Mouse (Mus musculus) gonadal fat pad, adult 2 months (tissue): ENCODE results near the gene Oxnad1. TPM values are rescaled to one million over a fixed set of nuclear protein-coding genes. Genes with fewer than 3 reads are reported as not detected.
"Not testable (repeated sequence)": the region's sequence is repeated elsewhere in the genome, so short reads cannot be mapped to it uniquely, and the experiment has no call there.

Experiments used
- DNase-seq: peaks from one replicate; pipeline ENCODE4 v3.0.0-alpha.2; 2012; ENCODE audit warnings: low read depth
- polyA plus RNA-seq: library from polyadenylated mRNA; depleted of rRNA; stranded (reverse); fragments of >200 nt; gene quantifications from 2 replicates; pipeline ENCODE4 v1.2.3, GENCODE M21; 2012

Oxnad1 gene
- polyA plus RNA-seq, 1 experiment: 25.5 TPM

- DNase-seq: no peak
Measured at GRCm38 (mm10) chr14:32091124-32091523, 6.0 kb downstream of the Oxnad1 start.

GRCm38 (mm10) chr14:32091704-32092103 lies 6.5 kb downstream of the Oxnad1 start:
- no peak for DNase-seq

GRCm38 (mm10) chr14:32093018-32093417 lies 7.8 kb downstream of the Oxnad1 start:
- no peak for DNase-seq

- no peak for DNase-seq
Measured at GRCm38 (mm10) chr14:32093500-32094117, 8.4 kb downstream of the Oxnad1 start.

- no peak for DNase-seq
Measured at GRCm38 (mm10) chr14:32095646-32096045, 10.5 kb downstream of the Oxnad1 start.

- DNase-seq: no peak
Measured at GRCm38 (mm10) chr14:32096740-32097139, 11.6 kb downstream of the Oxnad1 start.

- no peak for DNase-seq
Measured at GRCm38 (mm10) chr14:32097691-32098090, 12.5 kb downstream of the Oxnad1 start.

GRCm38 (mm10) chr14:32098951-32099350 lies 13.8 kb downstream of the Oxnad1 start:
- DNase-seq: no peak

- no peak for DNase-seq
Measured at GRCm38 (mm10) chr14:32103556-32103955, 18.4 kb downstream of the Oxnad1 start.

- DNase-seq: no peak
Measured at GRCm38 (mm10) chr14:32105663-32106062, 20.5 kb downstream of the Oxnad1 start.

- DNase-seq: no peak
Measured at GRCm38 (mm10) chr14:32106911-32107310, 21.7 kb downstream of the Oxnad1 start.

- DNase-seq: not testable (repeated sequence)
Measured at GRCm38 (mm10) chr14:32112124-32112523, 26.9 kb downstream of the Oxnad1 start.

- peak; percentile 8 for DNase-seq
Measured at GRCm38 (mm10) chr14:32120940-32121919, 36.1 kb downstream of the Oxnad1 start.

- no peak for DNase-seq
Measured at GRCm38 (mm10) chr14:32121920-32122315, 36.7 kb downstream of the Oxnad1 start.

GRCm38 (mm10) chr14:32124261-32124660 lies 39.1 kb downstream of the Oxnad1 start:
- DNase-seq: no peak

- DNase-seq: not testable (repeated sequence)
Measured at GRCm38 (mm10) chr14:32125256-32125655, 40.1 kb downstream of the Oxnad1 start.

- DNase-seq: no peak
Measured at GRCm38 (mm10) chr14:32128409-32128808, 43.2 kb downstream of the Oxnad1 start.

GRCm38 (mm10) chr14:32131836-32132235 lies 46.7 kb downstream of the Oxnad1 start:
- no peak for DNase-seq

- no peak for DNase-seq
Measured at GRCm38 (mm10) chr14:32134293-32134692, 49.1 kb downstream of the Oxnad1 start.

GRCm38 (mm10) chr14:32136467-32136866 lies 51.3 kb downstream of the Oxnad1 start:
- not testable (repeated sequence) for DNase-seq

GRCm38 (mm10) chr14:32140359-32140965 lies 55.3 kb downstream of the Oxnad1 start:
- no peak for DNase-seq

- no peak for DNase-seq
Measured at GRCm38 (mm10) chr14:32141723-32142122, 56.5 kb downstream of the Oxnad1 start, which contains the start of gene Msmb. Gene Msmb (plus strand): TSS chr14:32142023.
